ENCODE assay signal across 8 mouse cellular contexts in the genomic region with DNA sequence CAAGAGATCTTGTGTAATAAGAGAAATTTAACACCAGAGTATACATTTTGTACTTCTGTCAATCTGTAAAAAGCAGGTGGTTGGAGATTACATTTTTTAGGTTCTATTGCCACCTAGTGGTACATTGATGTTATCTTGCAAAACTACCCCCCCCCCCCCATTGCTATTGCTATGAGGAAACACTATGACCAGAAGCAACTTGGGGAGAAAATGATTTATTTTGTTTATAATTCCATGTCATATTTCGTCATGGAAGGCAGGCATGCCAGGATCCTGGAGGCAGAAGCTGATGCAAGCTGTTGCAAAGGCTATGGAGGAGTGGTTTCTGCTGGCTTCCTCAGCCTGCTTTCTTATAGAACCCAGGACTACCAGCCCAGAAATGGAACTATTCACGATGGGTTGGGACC.
DNase-seq lines count a peak whose midpoint lies in the region; ATAC-seq and TF ChIP-seq lines count a peak whose summit lies in the region.

No protein-coding gene starts in this region.

- DNase-seq in hindbrain, postnatal 0 days (ENCODE audit: low spot score) = peak; percentile 56
- DNase-seq in heart, embryonic 10.5 days (ENCODE audit: low spot score) = no peak
- no peak for DNase-seq in right cerebral cortex, postnatal 25 days

- H3K4me2 ChIP-seq in hindbrain, postnatal 0 days (ENCODE audit: low read depth, low read length) = no peak overlapping the region
- no peak overlapping the region for H3K4me2 ChIP-seq in hindbrain, embryonic 12.5 days (replicated peaks)
- no peak overlapping the region for H3K4me2 ChIP-seq in lung, embryonic 16.5 days (ENCODE audit: low read depth, low read length)

- H3K27me3 ChIP-seq in hindbrain, postnatal 0 days (ENCODE audit: insufficient read depth, low read length) = no peaks in the 10 kb centered on the region
- no peaks in the 10 kb centered on the region for H3K27me3 ChIP-seq in hindbrain, embryonic 12.5 days
- H3K27me3 ChIP-seq in lung, embryonic 16.5 days (ENCODE audit: control insufficient read depth, insufficient read depth, low read depth, low read length) = no peaks in the 10 kb centered on the region
- no peaks in the 10 kb centered on the region for H3K27me3 ChIP-seq in heart, embryonic 10.5 days (ENCODE audit: insufficient read depth, poor library complexity, severe bottlenecking)

- no peak overlapping the region for H3K27ac ChIP-seq in hindbrain, postnatal 0 days
- H3K27ac ChIP-seq in hindbrain, embryonic 12.5 days = no peak overlapping the region
- no peak overlapping the region for H3K27ac ChIP-seq in lung, embryonic 16.5 days (ENCODE audit: low read length)
- no peak overlapping the region for H3K27ac ChIP-seq in heart, embryonic 10.5 days

- no peak overlapping the region for H3K9ac ChIP-seq in hindbrain, postnatal 0 days (replicated peaks; ENCODE audit: low read length)
- H3K9ac ChIP-seq in hindbrain, embryonic 12.5 days = no peak overlapping the region
- no peak overlapping the region for H3K9ac ChIP-seq in lung, embryonic 16.5 days (ENCODE audit: low read length)

- WGBS in hindbrain, postnatal 0 days = 34% methylated on average over 2 of the region's 2 CpGs
- 53% methylated on average over 2 of the region's 2 CpGs for WGBS in hindbrain, embryonic 12.5 days
- 23% methylated on average over 2 of the region's 2 CpGs for WGBS in lung, embryonic 16.5 days
- 61% methylated on average over 2 of the region's 2 CpGs for WGBS in heart, embryonic 10.5 days

- H3K4me1 ChIP-seq in hindbrain, postnatal 0 days (ENCODE audit: insufficient read depth, low read length) = no peaks in the 10 kb centered on the region
- no peaks in the 10 kb centered on the region for H3K4me1 ChIP-seq in hindbrain, embryonic 12.5 days
- no peaks in the 10 kb centered on the region for H3K4me1 ChIP-seq in lung, embryonic 16.5 days (replicated peaks; ENCODE audit: control insufficient read depth, insufficient read depth, low read length)
- H3K4me1 ChIP-seq in heart, embryonic 10.5 days = no peaks in the 10 kb centered on the region

- H3K36me3 ChIP-seq in hindbrain, postnatal 0 days (ENCODE audit: insufficient read depth, low read length) = no peaks in the 10 kb centered on the region
- no peaks in the 10 kb centered on the region for H3K36me3 ChIP-seq in hindbrain, embryonic 12.5 days
- H3K36me3 ChIP-seq in lung, embryonic 16.5 days (ENCODE audit: control insufficient read depth, insufficient read depth, low read length) = no peaks in the 10 kb centered on the region
- no peaks in the 10 kb centered on the region for H3K36me3 ChIP-seq in heart, embryonic 10.5 days

- peak; percentile 56 for TF ChIP-seq CTCF in hindbrain, postnatal 0 days (IDR thresholded peaks at IDR 0.05; ENCODE audit: low read depth)

- H3K4me3 ChIP-seq in hindbrain, postnatal 0 days (ENCODE audit: low read length) = no peak overlapping the region
- H3K4me3 ChIP-seq in hindbrain, embryonic 12.5 days = no peak overlapping the region
- no peak overlapping the region for H3K4me3 ChIP-seq in lung, embryonic 16.5 days (ENCODE audit: low read length)
- no peak overlapping the region for H3K4me3 ChIP-seq in heart, embryonic 10.5 days

- no peaks in the 10 kb centered on the region for H3K9me3 ChIP-seq in hindbrain, postnatal 0 days (ENCODE audit: low read length)
- H3K9me3 ChIP-seq in hindbrain, embryonic 12.5 days (replicated peaks) = no peaks in the 10 kb centered on the region
- H3K9me3 ChIP-seq in lung, embryonic 16.5 days (ENCODE audit: control insufficient read depth, low read length) = no peaks in the 10 kb centered on the region
- H3K9me3 ChIP-seq in heart, embryonic 10.5 days = no peaks in the 10 kb centered on the region

- ATAC-seq in hindbrain, postnatal 0 days = no peak
- ATAC-seq in hindbrain, embryonic 12.5 days (ENCODE audit: low FRiP score) = no peak
- ATAC-seq in CD4-positive, CD25-positive, alpha-beta regulatory T cell, adult 4 months = peak; percentile 47
- ATAC-seq in common myeloid progenitor, adult 5-6 weeks (replicated peaks; ENCODE audit: low read depth, poor library complexity, severe bottlenecking) = peak; percentile 63
- peak; percentile 89 for ATAC-seq in lung, embryonic 16.5 days (ENCODE audit: low read depth)
- no peak for ATAC-seq in monocyte, adult 5-6 weeks (replicated peaks; ENCODE audit: insufficient number of reproducible peaks, low FRiP score, low TSS enrichment, poor library complexity, severe bottlenecking)

Comparison
In these comparisons a context has a peak if more than half of its experiments do, and no peak if none do; other contexts are left out.
1. ATAC-seq: peak in CD4-positive, CD25-positive, alpha-beta regulatory T cell, adult 4 months (single experiment), common myeloid progenitor, adult 5-6 weeks (single experiment) and lung, embryonic 16.5 days (single experiment); none in hindbrain, postnatal 0 days (single experiment), hindbrain, embryonic 12.5 days (single experiment) and monocyte, adult 5-6 weeks (single experiment).